Mouse (Mus musculus) WW6 (cell line): ENCODE measurements around the gene Slc25a12.

Experiments
- DNase-seq: peaks from one replicate; pipeline ENCODE4 v3.0.0-alpha.2; 2013; ENCODE audit warnings: low read depth, low spot score

The Slc25a12 gene

DNA sequence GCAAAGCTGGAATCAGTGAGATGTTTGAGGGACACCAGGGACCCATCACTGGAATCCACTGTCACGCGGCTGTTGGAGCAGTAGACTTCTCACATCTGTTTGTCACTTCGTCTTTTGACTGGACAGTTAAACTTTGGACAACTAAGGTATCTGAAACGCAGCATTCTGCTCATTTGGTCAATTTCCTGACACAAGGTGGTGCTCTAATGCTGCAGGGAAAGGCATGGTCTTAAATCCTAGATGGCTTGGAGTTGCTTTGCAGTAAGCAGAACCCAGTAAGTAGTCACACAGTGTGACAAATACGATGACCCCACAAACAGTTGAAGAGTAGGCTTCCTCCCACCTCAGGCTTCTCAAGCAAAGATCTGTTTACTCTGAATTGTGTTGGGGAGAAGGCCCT, 116.7 kb downstream of the Slc25a12 start:
- no peak for DNase-seq

GRCm38 (mm10) chr2:71248071-71248470, 119.5 kb downstream of the Slc25a12 start:
- DNase-seq: no peak

- no peak for DNase-seq
Observed at GRCm38 (mm10) chr2:71246096-71246495, 121.5 kb downstream of the Slc25a12 start.

DNA sequence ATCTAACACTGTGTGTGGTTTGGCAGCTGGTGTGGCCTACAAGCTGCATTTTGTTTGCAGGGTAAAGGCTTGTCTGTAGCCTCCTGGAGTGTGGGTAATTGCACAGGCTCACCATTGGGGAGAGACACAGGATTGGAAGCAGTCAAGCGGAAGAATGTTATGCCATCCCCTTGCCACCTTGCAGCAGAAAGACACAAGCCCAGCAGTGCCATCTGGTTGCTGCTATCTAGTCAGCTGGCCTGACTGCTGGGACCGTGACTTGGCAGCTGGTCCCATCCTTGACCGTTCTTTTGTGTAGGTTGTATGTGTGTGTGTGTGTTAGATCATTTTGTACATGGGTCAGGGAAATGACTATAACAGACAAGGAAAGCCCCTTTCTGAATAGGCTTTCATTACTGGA, 122.1 kb downstream of the Slc25a12 start:
- no peak for DNase-seq

GRCm38 (mm10) chr2:71244807-71245206, 122.7 kb downstream of the Slc25a12 start:
- no peak for DNase-seq

DNA sequence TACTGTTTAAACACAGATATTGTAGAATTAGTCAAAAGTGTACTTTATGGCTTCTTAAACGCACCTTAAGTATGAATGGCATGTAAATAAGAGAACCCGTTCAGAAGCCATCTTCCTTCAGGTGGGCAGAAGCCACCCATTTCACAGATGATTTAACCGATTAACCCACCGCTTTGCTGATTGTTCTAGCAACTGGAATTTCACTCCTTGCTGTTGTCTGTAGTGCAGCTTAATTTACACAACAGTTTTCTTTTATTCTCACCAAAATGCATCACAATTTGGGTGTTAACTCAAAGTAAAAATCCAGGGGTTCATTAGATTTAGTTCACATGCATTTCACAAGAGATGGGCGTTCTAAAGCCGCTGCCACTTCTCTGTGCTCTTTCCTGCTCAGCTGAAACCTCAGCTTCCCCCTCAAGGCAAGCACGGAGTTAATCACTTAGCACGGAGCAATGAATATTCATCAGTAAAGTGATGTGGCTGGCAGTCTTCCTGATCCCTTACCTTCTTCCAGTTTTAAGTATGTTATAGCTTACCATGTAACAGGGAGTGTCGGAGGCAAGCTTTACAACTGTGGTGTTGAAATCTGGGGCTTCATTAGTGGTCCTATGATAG, 124.4 kb downstream of the Slc25a12 start:
- no peak for DNase-seq

- no peak for DNase-seq
Observed at GRCm38 (mm10) chr2:71242180-71242579, 125.4 kb downstream of the Slc25a12 start.

- DNase-seq: no peak
Observed at GRCm38 (mm10) chr2:71241505-71241904, 126.0 kb downstream of the Slc25a12 start.

GRCm38 (mm10) chr2:71236009-71236408, 131.5 kb downstream of the Slc25a12 start:
- no peak for DNase-seq

DNA sequence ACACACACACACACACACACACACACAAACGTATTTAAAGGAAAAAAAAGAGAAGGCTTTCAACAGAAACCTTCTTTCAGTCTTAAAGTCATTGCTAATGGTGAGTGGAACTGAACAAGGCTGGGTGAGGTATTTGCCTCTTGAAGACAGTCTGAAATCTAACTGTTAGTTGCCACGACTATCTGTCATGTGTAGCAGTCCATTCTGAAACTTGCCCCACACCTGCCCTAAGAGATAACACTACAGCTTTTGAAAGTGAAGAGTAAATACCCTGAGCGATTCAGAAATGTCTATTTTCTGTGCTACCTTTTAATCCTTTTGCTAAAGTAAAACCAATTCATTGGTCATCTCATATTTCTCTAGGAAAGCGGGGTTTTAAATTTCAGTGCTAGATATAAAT, 132.1 kb downstream of the Slc25a12 start:
- DNase-seq: no peak

- no peak for DNase-seq
Observed at GRCm38 (mm10) chr2:71232976-71233375, 134.6 kb downstream of the Slc25a12 start.

GRCm38 (mm10) chr2:71231951-71232350, 135.6 kb downstream of the Slc25a12 start:
- no peak for DNase-seq

DNA sequence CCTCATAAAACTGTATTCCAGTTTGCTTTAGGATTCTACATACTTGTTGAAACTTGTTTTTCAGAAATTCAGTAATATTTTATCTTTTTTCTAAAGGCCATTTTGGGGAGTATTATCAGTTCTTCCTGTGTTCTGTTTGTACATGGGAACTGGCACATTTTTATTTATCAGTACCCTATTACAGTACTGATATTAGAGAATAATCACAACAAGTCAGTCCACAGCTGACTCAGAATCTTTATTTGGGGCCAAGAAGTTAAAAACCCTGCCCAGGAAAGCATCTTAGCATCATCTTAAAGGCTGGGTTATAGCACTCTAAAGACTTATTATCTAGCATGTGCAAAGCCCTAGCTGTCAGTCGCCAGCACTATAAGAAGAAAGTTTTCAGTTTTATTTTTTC, 137.9 kb downstream of the Slc25a12 start:
- no peak for DNase-seq

- no peak for DNase-seq
Observed at GRCm38 (mm10) chr2:71227398-71227797, 140.2 kb downstream of the Slc25a12 start.
